In genomic region chr1:129595447-129595846, GRCm38 (mm10) we compare ENCODE assay signal across 17 mouse cellular contexts.
DNase-seq lines count a peak whose midpoint lies in the region; ATAC-seq and TF ChIP-seq lines count a peak whose summit lies in the region.
"Had no signal": no experiment of that assay in that cellular context is flagged by ENCODE, and none has a peak within 500 bp of the region (broad histone marks: within the 10 kb centered on the region; RNA-seq: fewer than 3 reads in every experiment).

No protein-coding gene starts in this region.

- no peaks in the 10 kb centered on the region for H3K9me3 ChIP-seq in forebrain, embryonic 12.5 days
- H3K9me3 ChIP-seq in forebrain, embryonic 16.5 days (ENCODE audit: control insufficient read depth, low read length), result no peaks in the 10 kb centered on the region
- no peaks in the 10 kb centered on the region for H3K9me3 ChIP-seq in hindbrain, embryonic 11.5 days (ENCODE audit: control insufficient read depth, low read length)
- H3K9me3 ChIP-seq in hindbrain, postnatal 0 days (ENCODE audit: low read length), result no peaks in the 10 kb centered on the region
- H3K9me3 ChIP-seq in embryonic facial prominence, embryonic 15.5 days (replicated peaks), result no peaks in the 10 kb centered on the region
- H3K9me3 ChIP-seq: embryonic facial prominence, embryonic 13.5 days; heart, embryonic 13.5 days had no signal

- TF ChIP-seq CTCF in hindbrain, postnatal 0 days (IDR thresholded peaks at IDR 0.05; ENCODE audit: low read depth), result no peak
- no peak for TF ChIP-seq CTCF in kidney, adult 2 months (conservative IDR thresholded peaks at IDR 0.05; ENCODE audit: insufficient read depth, insufficient read length, low read depth, low read length)

- no peak for TF ChIP-seq POLR2A in kidney, adult 2 months (IDR thresholded peaks at IDR 0.05; ENCODE audit: low read depth, low read length)

- H3K36me3 ChIP-seq in forebrain, embryonic 12.5 days (replicated peaks), result no peaks in the 10 kb centered on the region
- no peaks in the 10 kb centered on the region for H3K36me3 ChIP-seq in forebrain, embryonic 16.5 days (ENCODE audit: control insufficient read depth, insufficient read depth)
- H3K36me3 ChIP-seq in hindbrain, embryonic 11.5 days (ENCODE audit: control insufficient read depth, insufficient read depth, low read length), result no peaks in the 10 kb centered on the region
- no peaks in the 10 kb centered on the region for H3K36me3 ChIP-seq in hindbrain, postnatal 0 days (ENCODE audit: insufficient read depth, low read length)
- no peaks in the 10 kb centered on the region for H3K36me3 ChIP-seq in kidney, adult 2 months (ENCODE audit: control insufficient read depth, insufficient read depth, low read length)
- no peaks in the 10 kb centered on the region for H3K36me3 ChIP-seq in embryonic facial prominence, embryonic 15.5 days
- H3K36me3 ChIP-seq: embryonic facial prominence, embryonic 13.5 days; heart, embryonic 13.5 days had no signal

- no peak for DNase-seq in hindbrain, embryonic 11.5 days (ENCODE audit: low spot score)
- no peak for DNase-seq in hindbrain, postnatal 0 days (ENCODE audit: low spot score)
- peak; percentile 10 for DNase-seq in kidney, postnatal 10 days
- DNase-seq in kidney, adult 2 months, result no peak
- DNase-seq: adrenal gland, postnatal 10 days; cerebellum, adult 11 months; cerebellum, adult 8-10 months; cerebellum, postnatal 14 days; embryo, embryonic 11 days; forebrain, postnatal 0 days; gastrocnemius, postnatal 14 days had no signal

- H3K4me2 ChIP-seq in forebrain, embryonic 12.5 days, result no peak overlapping the region
- H3K4me2 ChIP-seq in forebrain, embryonic 16.5 days (ENCODE audit: low read length), result no peak overlapping the region
- no peak overlapping the region for H3K4me2 ChIP-seq in hindbrain, embryonic 11.5 days (replicated peaks; ENCODE audit: low read depth, low read length)
- H3K4me2 ChIP-seq in hindbrain, postnatal 0 days (ENCODE audit: low read depth, low read length), result no peak overlapping the region
- no peak overlapping the region for H3K4me2 ChIP-seq in embryonic facial prominence, embryonic 15.5 days (replicated peaks)
- H3K4me2 ChIP-seq: embryonic facial prominence, embryonic 13.5 days; heart, embryonic 13.5 days; hindbrain, embryonic 14.5 days had no signal

- ATAC-seq in forebrain, embryonic 12.5 days (ENCODE audit: low FRiP score), result 0 out of 2 replicates have a peak, but pooled peaks have one; percentile 14
- ATAC-seq in forebrain, embryonic 16.5 days, result no peak
- peak; percentile 27; the same call in 1 of the 2 replicates for ATAC-seq in hindbrain, embryonic 11.5 days (ENCODE audit: low FRiP score)
- ATAC-seq in hindbrain, postnatal 0 days, result no peak
- 0 out of 2 replicates have a peak, but pooled peaks have one; percentile 29 for ATAC-seq in embryonic facial prominence, embryonic 15.5 days (ENCODE audit: insufficient number of reproducible peaks, low FRiP score, low TSS enrichment, low read depth)
- ATAC-seq: forebrain, postnatal 0 days had no signal

- no peak overlapping the region for H3K27ac ChIP-seq in forebrain, embryonic 12.5 days
- no peak overlapping the region for H3K27ac ChIP-seq in forebrain, embryonic 16.5 days (ENCODE audit: low read length)
- no peak overlapping the region for H3K27ac ChIP-seq in hindbrain, embryonic 11.5 days (ENCODE audit: low read depth, low read length)
- H3K27ac ChIP-seq in hindbrain, postnatal 0 days, result no peak overlapping the region
- no peak overlapping the region for H3K27ac ChIP-seq in kidney, adult 2 months (ENCODE audit: insufficient read depth, low read depth, low read length)
- H3K27ac ChIP-seq in embryonic facial prominence, embryonic 15.5 days (replicated peaks), result no peak overlapping the region
- H3K27ac ChIP-seq: embryonic facial prominence, embryonic 13.5 days; heart, embryonic 13.5 days; hindbrain, embryonic 14.5 days had no signal

- H3K9ac ChIP-seq in forebrain, embryonic 12.5 days, result no peak overlapping the region
- no peak overlapping the region for H3K9ac ChIP-seq in forebrain, embryonic 16.5 days (replicated peaks; ENCODE audit: low read depth, low read length)
- H3K9ac ChIP-seq in hindbrain, embryonic 11.5 days (ENCODE audit: low read depth, low read length), result no peak overlapping the region
- no peak overlapping the region for H3K9ac ChIP-seq in hindbrain, postnatal 0 days (replicated peaks; ENCODE audit: low read length)
- H3K9ac ChIP-seq in embryonic facial prominence, embryonic 15.5 days, result no peak overlapping the region
- H3K9ac ChIP-seq: embryonic facial prominence, embryonic 13.5 days; forebrain, postnatal 0 days; heart, embryonic 13.5 days; hindbrain, embryonic 14.5 days had no signal

- H3K4me3 ChIP-seq in forebrain, embryonic 12.5 days (replicated peaks), result no peak overlapping the region
- no peak overlapping the region for H3K4me3 ChIP-seq in forebrain, embryonic 16.5 days (replicated peaks; ENCODE audit: low read length)
- H3K4me3 ChIP-seq in hindbrain, embryonic 11.5 days (ENCODE audit: low read depth, low read length), result no peak overlapping the region
- no peak overlapping the region for H3K4me3 ChIP-seq in hindbrain, postnatal 0 days (ENCODE audit: low read length)
- no peak overlapping the region for H3K4me3 ChIP-seq in kidney, adult 2 months (ENCODE audit: insufficient read depth, low read depth, low read length)
- no peak overlapping the region for H3K4me3 ChIP-seq in embryonic facial prominence, embryonic 15.5 days (replicated peaks)
- H3K4me3 ChIP-seq: embryonic facial prominence, embryonic 13.5 days; heart, embryonic 13.5 days had no signal

- H3K4me1 ChIP-seq in forebrain, embryonic 12.5 days, result no peaks in the 10 kb centered on the region
- H3K4me1 ChIP-seq in forebrain, embryonic 16.5 days (replicated peaks; ENCODE audit: control insufficient read depth, insufficient read depth, low read length), result no peaks in the 10 kb centered on the region
- no peaks in the 10 kb centered on the region for H3K4me1 ChIP-seq in hindbrain, embryonic 11.5 days (replicated peaks; ENCODE audit: control insufficient read depth, insufficient read depth, low read length)
- H3K4me1 ChIP-seq in hindbrain, postnatal 0 days (ENCODE audit: insufficient read depth, low read length), result no peaks in the 10 kb centered on the region
- no peaks in the 10 kb centered on the region for H3K4me1 ChIP-seq in kidney, adult 2 months (ENCODE audit: control insufficient read depth, insufficient read depth, low read length)
- H3K4me1 ChIP-seq in embryonic facial prominence, embryonic 15.5 days, result no peaks in the 10 kb centered on the region
- H3K4me1 ChIP-seq: embryonic facial prominence, embryonic 13.5 days; heart, embryonic 13.5 days had no signal

- WGBS in forebrain, embryonic 12.5 days, result 88% methylated on average over 13 of the region's 13 CpGs
- 89% methylated on average over 13 of the region's 13 CpGs for WGBS in forebrain, embryonic 16.5 days
- 93% methylated on average over 13 of the region's 13 CpGs for WGBS in hindbrain, embryonic 11.5 days
- WGBS in hindbrain, postnatal 0 days, result 87% methylated on average over 13 of the region's 13 CpGs
- WGBS in kidney, adult 2 months, result 60% methylated on average over 13 of the region's 13 CpGs
- 84% methylated on average over 13 of the region's 13 CpGs for WGBS in embryonic facial prominence, embryonic 15.5 days

- no peaks in the 10 kb centered on the region for H3K27me3 ChIP-seq in forebrain, embryonic 12.5 days
- no peaks in the 10 kb centered on the region for H3K27me3 ChIP-seq in forebrain, embryonic 16.5 days (replicated peaks; ENCODE audit: control insufficient read depth, insufficient read depth, low read length)
- no peaks in the 10 kb centered on the region for H3K27me3 ChIP-seq in hindbrain, embryonic 11.5 days (ENCODE audit: control insufficient read depth, insufficient read depth, low read length)
- no peaks in the 10 kb centered on the region for H3K27me3 ChIP-seq in hindbrain, postnatal 0 days (ENCODE audit: insufficient read depth, low read length)
- no peaks in the 10 kb centered on the region for H3K27me3 ChIP-seq in kidney, adult 2 months (replicated peaks; ENCODE audit: control insufficient read depth, insufficient read depth, low read length)
- no peaks in the 10 kb centered on the region for H3K27me3 ChIP-seq in embryonic facial prominence, embryonic 15.5 days
- H3K27me3 ChIP-seq: embryonic facial prominence, embryonic 13.5 days; heart, embryonic 13.5 days had no signal

Comparison
In these comparisons a context has a peak if more than half of its experiments do, and no peak if none do; other contexts are left out.
1. ATAC-seq: peak in forebrain, embryonic 12.5 days (single experiment), hindbrain, embryonic 11.5 days (single experiment) and embryonic facial prominence, embryonic 15.5 days (single experiment); none in forebrain, embryonic 16.5 days (single experiment) and hindbrain, postnatal 0 days (single experiment).